Mouse (Mus musculus) MEL (cell line): ENCODE measurements around the gene Zfp790. TPM values are rescaled to one million over a fixed set of nuclear protein-coding genes. Genes with fewer than 3 reads are reported as not detected.
A peak's percentile ranks its signal among the peaks of the same experiment; 100 is the strongest.

Experiments
- DNase-seq: peaks from one replicate; pipeline ENCODE4 v3.0.0; 2011; ENCODE audit warnings: low read depth, low spot score
- H3K27ac ChIP-seq: 2 replicates; pipeline ENCODE4 v1.5.1; 2012; ENCODE audit warnings: low read depth, mild to moderate bottlenecking, control low read depth, low read length, moderate library complexity; ENCODE audit not compliant: control insufficient read depth
- H3K27me3 ChIP-seq, 2 experiments: fragments of 150-350 bp in 1 of 2; sonication (generic) in 1 of 2; 2 replicates each; pipeline ENCODE4 v1.6.1; 2012; ENCODE audit warnings: low read length in 2 of 2, mild to moderate bottlenecking in 2 of 2, improper control_type of control experiment in 1 of 2, moderate library complexity in 1 of 2; ENCODE audit not compliant: insufficient read depth in 2 of 2, control insufficient read depth in 1 of 2
- H3K36me3 ChIP-seq, 2 experiments: 2 replicates each; pipeline ENCODE4 v1.6.1; 2012 to 2014; ENCODE audit warnings: low read length in 2 of 2, improper control_type of control experiment in 1 of 2, inconsistent platforms in 1 of 2, mild to moderate bottlenecking in 1 of 2; ENCODE audit not compliant: insufficient read depth in 2 of 2, control insufficient read depth in 1 of 2
- H3K4me1 ChIP-seq, 2 experiments: fragments of 150-350 bp in 1 of 2; sonication (generic) in 1 of 2; 2 replicates each; pipeline ENCODE4 v1.6.1; 2012; ENCODE audit warnings: low read length in 2 of 2, improper control_type of control experiment in 1 of 2, mild to moderate bottlenecking in 1 of 2; ENCODE audit not compliant: insufficient read depth in 2 of 2, control insufficient read depth in 1 of 2
- H3K4me3 ChIP-seq, 2 experiments: fragments of 150-350 bp in 1 of 2; sonication (generic) in 1 of 2; 2 replicates each; pipeline ENCODE4 v1.5.1; 2012; ENCODE audit warnings: low read depth in 2 of 2, low read length in 2 of 2, mild to moderate bottlenecking in 2 of 2, moderate library complexity in 2 of 2, control low read depth in 1 of 2, improper control_type of control experiment in 1 of 2; ENCODE audit not compliant: control insufficient read depth in 1 of 2, insufficient read depth in 1 of 2
- H3K79me2 ChIP-seq: 2 replicates; pipeline ENCODE4 v1.6.1; 2012; ENCODE audit warnings: mild to moderate bottlenecking, low read length, moderate library complexity; ENCODE audit not compliant: control insufficient read depth, poor library complexity, insufficient read depth
- H3K9ac ChIP-seq: 2 replicates; pipeline ENCODE4 v1.6.1; 2012; ENCODE audit warnings: low read depth, mild to moderate bottlenecking, control low read depth, low read length, moderate library complexity; ENCODE audit not compliant: control insufficient read depth, poor library complexity, severe bottlenecking
- H3K9me3 ChIP-seq: fragments of 150-350 bp; sonication (generic); replicated peaks from 2 replicates; pipeline ENCODE4 v1.6.1; 2012; ENCODE audit warnings: mild to moderate bottlenecking, low read length, improper control_type of control experiment, moderate library complexity; ENCODE audit not compliant: insufficient read depth
- CHD1 ChIP-seq: IDR thresholded peaks from 2 replicates; pipeline ENCODE4 v1.6.1; 2012; ENCODE audit warnings: low read depth, mild to moderate bottlenecking, inconsistent platforms, low read length, improper control_type of control experiment
- CHD2 ChIP-seq: IDR thresholded peaks from 2 replicates; pipeline ENCODE4 v1.6.1; 2011; ENCODE audit warnings: low read length, improper control_type of control experiment
- CTCF ChIP-seq, 3 experiments: IDR thresholded peaks in 2 of 3; conservative IDR thresholded peaks in 1 of 3; 2 replicates each; pipeline ENCODE4 v1.5.1; 2011 to 2012; ENCODE audit warnings: low read length in 3 of 3, low read depth in 2 of 3, mild to moderate bottlenecking in 2 of 3, improper control_type of control experiment in 1 of 3, inconsistent platforms in 1 of 3, mixed read lengths in 1 of 3, moderate library complexity in 1 of 3; ENCODE audit not compliant: control insufficient read depth in 1 of 3, insufficient read depth in 1 of 3, poor library complexity in 1 of 3, severe bottlenecking in 1 of 3
- E2F4 ChIP-seq: IDR thresholded peaks from 2 replicates; pipeline ENCODE4 v1.6.1; 2011; ENCODE audit warnings: low read depth, low read length, improper control_type of control experiment, borderline replicate concordance
- ELF1 ChIP-seq: IDR thresholded peaks from 2 replicates; pipeline ENCODE4 v1.6.1; 2014; ENCODE audit warnings: low read depth, mild to moderate bottlenecking, inconsistent platforms, low read length, improper control_type of control experiment, moderate library complexity
- EP300 ChIP-seq, 2 experiments: IDR thresholded peaks; 2 replicates each; pipeline ENCODE4 v1.6.1; 2011; ENCODE audit warnings: improper control_type of control experiment in 2 of 2, low read length in 2 of 2, low read depth in 1 of 2, mild to moderate bottlenecking in 1 of 2
- ETS1 ChIP-seq: IDR thresholded peaks from 2 replicates; pipeline ENCODE4 v1.6.1; 2012; ENCODE audit warnings: low read depth, mild to moderate bottlenecking, inconsistent platforms, low read length, improper control_type of control experiment, moderate library complexity
- GABPA ChIP-seq: IDR thresholded peaks from 2 replicates; pipeline ENCODE4 v1.6.1; 2012; ENCODE audit warnings: low read depth, mild to moderate bottlenecking, inconsistent platforms, low read length, improper control_type of control experiment, moderate library complexity
- GATA1 ChIP-seq: IDR thresholded peaks from 2 replicates; pipeline ENCODE4 v1.6.1; 2011; ENCODE audit warnings: low read depth, low read length, improper control_type of control experiment
- HCFC1 ChIP-seq: IDR thresholded peaks from 2 replicates; pipeline ENCODE4 v1.6.1; 2012; ENCODE audit warnings: low read depth, mild to moderate bottlenecking, inconsistent platforms, low read length, improper control_type of control experiment, moderate library complexity
- JUND ChIP-seq: IDR thresholded peaks from 2 replicates; pipeline ENCODE4 v1.6.1; 2011; ENCODE audit warnings: low read depth, mild to moderate bottlenecking, improper control_type of control experiment, low read length
- MAX ChIP-seq: IDR thresholded peaks from 2 replicates; pipeline ENCODE4 v1.6.1; 2011; ENCODE audit warnings: low read length, improper control_type of control experiment
- MXI1 ChIP-seq: IDR thresholded peaks from 2 replicates; pipeline ENCODE4 v1.6.1; 2011; ENCODE audit warnings: mild to moderate bottlenecking, low read depth, low read length, improper control_type of control experiment
- NELFE ChIP-seq: IDR thresholded peaks from 2 replicates; pipeline ENCODE4 v1.6.1; 2011; ENCODE audit warnings: low read depth, low read length, improper control_type of control experiment
- NRF1 ChIP-seq: IDR thresholded peaks from 2 replicates; pipeline ENCODE4 v1.6.1; 2014; ENCODE audit warnings: low read depth, mild to moderate bottlenecking, inconsistent platforms, low read length, improper control_type of control experiment, moderate library complexity; ENCODE audit not compliant: poor library complexity, insufficient read depth, severe bottlenecking
- POLR2A ChIP-seq, 2 experiments: IDR thresholded peaks; 2 replicates each; pipeline ENCODE4 v1.6.1; 2011 to 2012; ENCODE audit warnings: low read length in 2 of 2, mild to moderate bottlenecking in 2 of 2, control low read depth in 1 of 2, improper control_type of control experiment in 1 of 2, low read depth in 1 of 2, moderate library complexity in 1 of 2; ENCODE audit not compliant: control insufficient read depth in 1 of 2, insufficient read depth in 1 of 2, poor library complexity in 1 of 2
- POLR2AphosphoS5 ChIP-seq: IDR thresholded peaks from 2 replicates; pipeline ENCODE4 v1.6.1; 2012; ENCODE audit warnings: low read depth, borderline replicate concordance, mild to moderate bottlenecking, inconsistent platforms, low read length, moderate library complexity, mixed read lengths
- RAD21 ChIP-seq: IDR thresholded peaks from 2 replicates; pipeline ENCODE4 v1.6.1; 2011; ENCODE audit warnings: mild to moderate bottlenecking, low read depth, low read length, improper control_type of control experiment
- RCOR1 ChIP-seq: IDR thresholded peaks from 2 replicates; pipeline ENCODE4 v1.6.1; 2012; ENCODE audit warnings: low read depth, mild to moderate bottlenecking, inconsistent platforms, low read length, improper control_type of control experiment
- SIN3A ChIP-seq: IDR thresholded peaks from 2 replicates; pipeline ENCODE4 v1.6.1; 2012; ENCODE audit warnings: low read length, improper control_type of control experiment, inconsistent platforms
- SMC3 ChIP-seq: IDR thresholded peaks from 2 replicates; pipeline ENCODE4 v1.6.1; 2011; ENCODE audit warnings: low read depth, low read length, improper control_type of control experiment
- TAL1 ChIP-seq: IDR thresholded peaks from 2 replicates; pipeline ENCODE4 v1.6.1; 2012; ENCODE audit warnings: mild to moderate bottlenecking, inconsistent platforms, low read length, moderate library complexity, mixed read lengths
- TCF12 ChIP-seq: IDR thresholded peaks from 2 replicates; pipeline ENCODE4 v1.6.1; 2014; ENCODE audit warnings: low read depth, mild to moderate bottlenecking, inconsistent platforms, low read length, improper control_type of control experiment, moderate library complexity
- UBTF ChIP-seq: IDR thresholded peaks from 2 replicates; pipeline ENCODE4 v1.6.1; 2012; ENCODE audit warnings: low read depth, mild to moderate bottlenecking, inconsistent platforms, low read length, improper control_type of control experiment, moderate library complexity, borderline replicate concordance; ENCODE audit not compliant: insufficient read depth
- USF1 ChIP-seq: IDR thresholded peaks from 2 replicates; pipeline ENCODE4 v1.6.1; 2014; ENCODE audit warnings: low read depth, mild to moderate bottlenecking, inconsistent platforms, low read length, improper control_type of control experiment, moderate library complexity
- ZC3H11A ChIP-seq: IDR thresholded peaks from 2 replicates; pipeline ENCODE4 v1.6.1; 2012; ENCODE audit warnings: low read depth, mild to moderate bottlenecking, inconsistent platforms, low read length, improper control_type of control experiment
- ZKSCAN1 ChIP-seq: IDR thresholded peaks from 2 replicates; pipeline ENCODE4 v1.6.1; 2012; ENCODE audit warnings: low read depth, mild to moderate bottlenecking, inconsistent platforms, low read length, improper control_type of control experiment, moderate library complexity
- ZMIZ1 ChIP-seq: IDR thresholded peaks from 2 replicates; pipeline ENCODE4 v1.6.1; 2012; ENCODE audit warnings: low read depth, mild to moderate bottlenecking, inconsistent platforms, low read length, improper control_type of control experiment, moderate library complexity
- polyA plus RNA-seq, 2 experiments: library from polyadenylated mRNA; stranded (reverse) in 1 of 2; unstranded in 1 of 2; fragments of >175 nt in 1 of 2; fragments of >200 nt in 1 of 2; gene quantifications; 2 replicates each; pipeline versions ENCODE4 v1.2.1 to v1.2.4; 2012; ENCODE audit warnings: low replicate concordance in 2 of 2, low read depth in 1 of 2; ENCODE audit not compliant: insufficient read length in 2 of 2, insufficient read depth in 1 of 2, missing spikeins in 1 of 2
- total RNA-seq: library from RNA; depleted of rRNA; stranded (reverse); fragments of 300-350 nt; gene quantifications from 2 replicates; pipeline ENCODE4 v1.2.3, GENCODE M21; 2012

Zfp790 gene
- total and polyA plus RNA-seq, 3 experiments = 3.8 to 4.9 TPM; not detected in 1

GRCm38 (mm10) chr7:29853219-29853842 lies 37.4 kb downstream of the Zfp790 start, which contains the start of gene Zfp940 (continued):
- TF ChIP-seq UBTF (no peak), ETS1 (no peak), POLR2AphosphoS5 (no peak), CHD1 (no peak), CHD2 (peak; percentile 79; the same call in 1 of the 2 replicates), USF1 (no peak), E2F4 (0 out of 2 replicates have a peak, but pooled peaks have one; percentile 28), ZKSCAN1 (no peak), ELF1 (peak; percentile 81), TAL1 (no peak), MAX (no peak; the same call in 1 of the 2 replicates), SMC3 (peak; percentile 15; the same call in 1 of the 2 replicates), HCFC1 (peak; percentile 97), JUND (no peak), NRF1 (peak; percentile 48; the same call in 1 of the 2 replicates), ZC3H11A (peak; percentile 17; the same call in 1 of the 2 replicates), TCF12 (peak; percentile 70), CTCF (IDR thresholded peaks at IDR 0.05 in 2 of 3, conservative IDR thresholded peaks at IDR 0.05 in 1 of 3; ENCODE audit: control insufficient read depth in 1 of 3, insufficient read depth in 1 of 3, low read depth in 2 of 3, low read length in 3 of 3, poor library complexity in 1 of 3, severe bottlenecking in 1 of 3) (no peak), NELFE (peak; percentile 73)

GRCm38 (mm10) chr7:29859532-29860517 lies 43.9 kb downstream of the Zfp790 start, which contains the start of gene Zfp420:
Zfp420 (plus strand) TSS chr7:29859979.
- peaks cover 0 to 3% of the 10 kb centered on the region in 2 experiments; a peak in 1 of 4 replicates for H3K4me1 ChIP-seq
- H3K79me2 ChIP-seq = peaks cover 2% of the 10 kb centered on the region; the same call in 1 of the 2 replicates
- H3K4me3 ChIP-seq = peak within 1 kb of the TSS; percentile 51 to 74
- peaks cover 0 to 5% of the 10 kb centered on the region in 2 experiments; a peak in 2 of 4 replicates for H3K36me3 ChIP-seq
- no peaks in the 10 kb centered on the region for H3K27me3 ChIP-seq
- peak within 1 kb of the TSS; percentile 27 for H3K27ac ChIP-seq
- H3K9me3 ChIP-seq = no peaks in the 10 kb centered on the region
- DNase-seq = peak; percentile 94
- H3K9ac ChIP-seq = peak within 1 kb of the TSS; percentile 52
- peak; percentile 58 to 75; a peak in 3 of 4 replicates for TF ChIP-seq POLR2A (IDR thresholded peaks at IDR 0.05; ENCODE audit: control insufficient read depth in 1 of 2, insufficient read depth in 1 of 2, low read depth in 1 of 2, low read length in 2 of 2, poor library complexity in 1 of 2)
- TF ChIP-seq GABPA = no peak
- TF ChIP-seq CHD1 = no peak
- TF ChIP-seq ZMIZ1 = no peak
- no peak for TF ChIP-seq CHD2
- TF ChIP-seq NELFE = peak; percentile 41; the same call in 1 of the 2 replicates
- TF ChIP-seq UBTF = no peak
- no peak; the same call in 1 of the 2 replicates for TF ChIP-seq RAD21
- no peak for TF ChIP-seq ETS1
- TF ChIP-seq GATA1 = 0 out of 2 replicates have a peak, but pooled peaks have one; percentile 4
- peak; percentile 94 for TF ChIP-seq MXI1
- TF ChIP-seq TAL1 = no peak
- TF ChIP-seq EP300 (IDR thresholded peaks at IDR 0.05; ENCODE audit: low read depth in 1 of 2, low read length in 2 of 2) = no peak
- TF ChIP-seq CTCF (IDR thresholded peaks at IDR 0.05 in 2 of 3, conservative IDR thresholded peaks at IDR 0.05 in 1 of 3; ENCODE audit: control insufficient read depth in 1 of 3, insufficient read depth in 1 of 3, low read depth in 2 of 3, low read length in 3 of 3, poor library complexity in 1 of 3, severe bottlenecking in 1 of 3) = no peak
- no peak for TF ChIP-seq ZC3H11A
- peak; percentile 60; the same call in 1 of the 2 replicates for TF ChIP-seq MAX
- no peak for TF ChIP-seq JUND
- TF ChIP-seq HCFC1 = peak; percentile 92
- TF ChIP-seq SIN3A = peak; percentile 74
- 0 out of 2 replicates have a peak, but pooled peaks have one; percentile 45 for TF ChIP-seq NRF1
- TF ChIP-seq ELF1 = peak; percentile 55
- TF ChIP-seq RCOR1 = no peak
